ENCODE assay signal across 9 mouse cellular contexts in the genomic region with DNA sequence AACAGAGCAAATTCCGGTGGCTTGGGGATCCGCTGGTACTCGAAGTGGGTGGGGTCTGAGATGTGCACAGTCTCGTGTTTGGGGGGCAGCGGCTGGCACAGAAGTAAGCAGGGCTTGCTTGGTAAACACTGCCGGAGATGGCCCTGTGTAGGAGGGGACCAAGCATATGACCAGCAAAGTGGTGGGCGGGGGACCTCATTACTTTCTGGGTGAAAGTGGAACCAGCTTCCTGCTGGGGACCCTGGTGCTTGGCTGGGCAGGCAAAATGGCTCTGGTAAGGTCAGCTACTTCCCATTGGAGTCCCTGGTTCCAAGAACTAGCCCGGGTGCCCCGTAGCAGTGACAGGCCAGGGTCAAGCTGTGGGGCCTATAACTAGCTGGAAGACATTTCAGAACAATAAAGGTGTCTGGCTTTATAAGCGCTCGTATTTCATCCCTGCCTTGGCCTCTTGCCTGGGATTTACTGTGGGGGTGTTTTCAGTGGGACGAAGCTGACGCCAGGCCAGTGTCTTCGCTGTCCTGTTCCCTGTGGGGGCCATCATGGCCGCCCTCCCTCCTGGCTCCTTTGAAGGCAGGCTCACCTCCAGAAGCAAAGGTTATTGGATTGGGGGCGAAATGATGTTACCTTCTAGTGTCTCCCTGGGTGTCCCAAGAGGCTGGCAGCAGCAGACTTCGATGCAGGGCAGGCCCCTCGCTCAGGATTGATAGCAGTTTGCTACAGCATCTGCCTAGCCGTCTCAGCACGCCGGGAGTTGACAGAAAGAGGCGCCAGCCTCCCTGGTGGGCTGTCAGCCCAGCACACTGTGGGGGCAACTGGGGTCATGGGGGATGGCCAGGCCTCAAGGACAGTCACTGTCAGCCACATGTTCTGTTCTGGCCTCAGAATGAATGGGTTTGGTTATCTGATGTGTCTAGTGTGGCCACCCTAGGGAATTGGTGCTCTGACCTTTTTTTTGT.
A peak's percentile ranks its signal among the peaks of the same experiment; 100 is the strongest.
DNase-seq lines count a peak whose midpoint lies in the region; ATAC-seq and TF ChIP-seq lines count a peak whose summit lies in the region.
"Had no signal": no experiment of that assay in that cellular context is flagged by ENCODE, and none has a peak within 500 bp of the region (broad histone marks: within the 10 kb centered on the region; RNA-seq: fewer than 3 reads in every experiment).

No protein-coding gene starts in this region.

- TF ChIP-seq EP300 in liver, postnatal 0 days (IDR thresholded peaks at IDR 0.05; ENCODE audit: low read depth), result no peak

- H3K4me1 ChIP-seq in lung, adult 2 months (ENCODE audit: control insufficient read depth, insufficient read depth, low read length), result peaks cover 9% of the 10 kb centered on the region
- H3K4me1 ChIP-seq in forebrain, embryonic 16.5 days (replicated peaks; ENCODE audit: control insufficient read depth, insufficient read depth, low read length), result peaks cover 65% of the 10 kb centered on the region
- H3K4me1 ChIP-seq in liver, postnatal 0 days (ENCODE audit: insufficient read depth), result peaks cover 61% of the 10 kb centered on the region

- H3K36me3 ChIP-seq in forebrain, embryonic 16.5 days (ENCODE audit: control insufficient read depth, insufficient read depth), result no peaks in the 10 kb centered on the region
- H3K36me3 ChIP-seq in liver, postnatal 0 days (replicated peaks; ENCODE audit: insufficient read depth, low read length), result no peaks in the 10 kb centered on the region

- no peak for TF ChIP-seq CTCF in lung, adult 2 months (IDR thresholded peaks at IDR 0.05; ENCODE audit: insufficient read depth, low read length)
- no peak for TF ChIP-seq CTCF in liver, postnatal 0 days (IDR thresholded peaks at IDR 0.05; ENCODE audit: low read depth)

- peak overlapping the region; percentile 22; the same call in 1 of the 2 replicates for H3K9ac ChIP-seq in forebrain, embryonic 16.5 days (replicated peaks; ENCODE audit: low read depth, low read length)
- H3K9ac ChIP-seq in liver, postnatal 0 days (replicated peaks), result no peak overlapping the region; the same call in 1 of the 2 replicates

- ATAC-seq in forebrain, embryonic 16.5 days, result no peak
- ATAC-seq in liver, postnatal 0 days, result no peak

- no peaks in the 10 kb centered on the region for H3K27me3 ChIP-seq in forebrain, embryonic 16.5 days (replicated peaks; ENCODE audit: control insufficient read depth, insufficient read depth, low read length)
- no peaks in the 10 kb centered on the region for H3K27me3 ChIP-seq in liver, postnatal 0 days (ENCODE audit: insufficient read depth, low read length)

- no peak overlapping the region for H3K4me3 ChIP-seq in lung, adult 2 months (replicated peaks; ENCODE audit: extremely low read depth, low read depth, low read length)
- H3K4me3 ChIP-seq in forebrain, embryonic 16.5 days (replicated peaks; ENCODE audit: low read length), result no peak overlapping the region
- no peak overlapping the region for H3K4me3 ChIP-seq in liver, postnatal 0 days (ENCODE audit: low read depth, low read length)

- H3K4me2 ChIP-seq in forebrain, embryonic 16.5 days (ENCODE audit: low read length), result no peak overlapping the region
- H3K4me2 ChIP-seq in liver, postnatal 0 days (ENCODE audit: low read depth, low read length), result no peak overlapping the region

- H3K9me3 ChIP-seq in forebrain, embryonic 16.5 days (ENCODE audit: control insufficient read depth, low read length), result no peaks in the 10 kb centered on the region
- H3K9me3 ChIP-seq in liver, postnatal 0 days (ENCODE audit: low read length), result no peaks in the 10 kb centered on the region

- peak; percentile 58 for DNase-seq in adrenal gland, postnatal 14 days
- no peak for DNase-seq in adrenal gland, adult 18-20 months (ENCODE audit: low spot score in 2 of 2)
- peak; percentile 66 for DNase-seq in lung, postnatal 36 days
- no peak for DNase-seq in lung, adult 2 months
- no peak for DNase-seq in liver, postnatal 0 days
- no peak for DNase-seq in layer of hippocampus, adult 9-11 months
- no peak for DNase-seq in right cerebral cortex, postnatal 25 days
- DNase-seq: cerebellum, adult 18-20 months had no signal

- 0 out of 2 replicates have a peak overlapping the region, but pooled peaks have one; percentile 6 for H3K27ac ChIP-seq in forebrain, embryonic 16.5 days (ENCODE audit: low read length)
- peak overlapping the region; percentile 48 for H3K27ac ChIP-seq in liver, postnatal 0 days (ENCODE audit: low read depth)

- no peak for TF ChIP-seq POLR2A in lung, adult 2 months (IDR thresholded peaks at IDR 0.05; ENCODE audit: borderline replicate concordance, extremely low read depth, low read depth, low read length)

- WGBS in lung, adult 2 months, result 73% methylated on average over 22 of the region's 22 CpGs
- 44% methylated on average over 22 of the region's 22 CpGs for WGBS in forebrain, embryonic 16.5 days
- WGBS in liver, postnatal 0 days (ENCODE audit: insufficient replicate concordance), result 63% methylated on average over 22 of the region's 22 CpGs

Comparison
In these comparisons a context has a peak if more than half of its experiments do, and no peak if none do; other contexts are left out.
1. DNase-seq: peak in adrenal gland, postnatal 14 days (single experiment) and lung, postnatal 36 days (single experiment); none in adrenal gland, adult 18-20 months (0 of 2), lung, adult 2 months (single experiment), liver, postnatal 0 days (single experiment), layer of hippocampus, adult 9-11 months (single experiment) and right cerebral cortex, postnatal 25 days (single experiment).